Mouse (Mus musculus): ENCODE data around the gene Dnajb12.

GRCm38 (mm10) chr10:59897511-59897910 lies 18.2 kb downstream of the Dnajb12 start:
- TF ChIP-seq CTCF (IDR thresholded peaks at IDR 0.05 in 2 of 3, conservative IDR thresholded peaks at IDR 0.05 in 1 of 3; ENCODE audit: control insufficient read depth in 1 of 3, insufficient read depth in 1 of 3, low read depth in 2 of 3, low read length in 3 of 3, poor library complexity in 1 of 3, severe bottlenecking in 1 of 3) (no peak), UBTF (IDR thresholded peaks at IDR 0.05; ENCODE audit: borderline replicate concordance, insufficient read depth, low read depth, low read length) (no peak), POLR2A (IDR thresholded peaks at IDR 0.05; ENCODE audit: control insufficient read depth in 1 of 2, insufficient read depth in 1 of 2, low read depth in 1 of 2, low read length in 2 of 2, poor library complexity in 1 of 2) (no peak), MAFK (IDR thresholded peaks at IDR 0.05; ENCODE audit: borderline replicate concordance, low read depth, low read length) (no peak), TBP (IDR thresholded peaks at IDR 0.05; ENCODE audit: low read depth, low read length) (no peak), EP300 (IDR thresholded peaks at IDR 0.05; ENCODE audit: low read depth in 1 of 2, low read length in 2 of 2) (no peak), CHD2 (IDR thresholded peaks at IDR 0.05; ENCODE audit: low read length) (no peak), JUND (IDR thresholded peaks at IDR 0.05; ENCODE audit: low read depth, low read length) (no peak)

All from MEL (cell line).